In genomic region chr9:76097221-76097620, GRCm38 (mm10) we compare ENCODE assay signal across 8 mouse cellular contexts.
"Had no signal": no experiment of that assay in that cellular context is flagged by ENCODE, and none has a peak within 500 bp of the region (broad histone marks: within the 10 kb centered on the region; RNA-seq: fewer than 3 reads in every experiment).

No protein-coding gene starts in this region.

- H3K4me1 ChIP-seq: liver, embryonic 13.5 days; midbrain, embryonic 13.5 days had no signal

- H3K36me3 ChIP-seq: liver, embryonic 13.5 days; midbrain, embryonic 13.5 days had no signal

- H3K4me3 ChIP-seq: left cerebral cortex, adult 2 months; liver, embryonic 13.5 days; midbrain, embryonic 13.5 days had no signal

- DNase-seq: liver; liver, embryonic 13.5 days; liver, postnatal 0 days; right cerebral cortex, postnatal 25 days; thymus, postnatal 36 days had no signal

- H3K9ac ChIP-seq: liver, embryonic 13.5 days; liver, postnatal 0 days; midbrain, embryonic 13.5 days had no signal

- H3K9me3 ChIP-seq: liver, embryonic 13.5 days; midbrain, embryonic 13.5 days had no signal

- H3K27ac ChIP-seq: left cerebral cortex, adult 2 months; liver, embryonic 13.5 days; midbrain, embryonic 13.5 days had no signal

- H3K4me2 ChIP-seq: liver, embryonic 13.5 days; midbrain, embryonic 13.5 days had no signal

- H3K27me3 ChIP-seq: liver, embryonic 13.5 days; midbrain, embryonic 13.5 days had no signal

- ATAC-seq: intestine, postnatal 0 days; liver, postnatal 0 days; midbrain, embryonic 13.5 days had no signal
